Mouse (Mus musculus) adrenal gland, adult 8-10 months (tissue): ENCODE measurements at regions not wholly inside any gene's neighbourhood (a gene's known extent, or its start where the extent isn't known, plus 50 kb on each side); places are given as distances from the start of the nearest gene placed in this dataset.

Experiments
- DNase-seq: peaks from one replicate; pipeline ENCODE4 v3.0.0; 2022

DNA sequence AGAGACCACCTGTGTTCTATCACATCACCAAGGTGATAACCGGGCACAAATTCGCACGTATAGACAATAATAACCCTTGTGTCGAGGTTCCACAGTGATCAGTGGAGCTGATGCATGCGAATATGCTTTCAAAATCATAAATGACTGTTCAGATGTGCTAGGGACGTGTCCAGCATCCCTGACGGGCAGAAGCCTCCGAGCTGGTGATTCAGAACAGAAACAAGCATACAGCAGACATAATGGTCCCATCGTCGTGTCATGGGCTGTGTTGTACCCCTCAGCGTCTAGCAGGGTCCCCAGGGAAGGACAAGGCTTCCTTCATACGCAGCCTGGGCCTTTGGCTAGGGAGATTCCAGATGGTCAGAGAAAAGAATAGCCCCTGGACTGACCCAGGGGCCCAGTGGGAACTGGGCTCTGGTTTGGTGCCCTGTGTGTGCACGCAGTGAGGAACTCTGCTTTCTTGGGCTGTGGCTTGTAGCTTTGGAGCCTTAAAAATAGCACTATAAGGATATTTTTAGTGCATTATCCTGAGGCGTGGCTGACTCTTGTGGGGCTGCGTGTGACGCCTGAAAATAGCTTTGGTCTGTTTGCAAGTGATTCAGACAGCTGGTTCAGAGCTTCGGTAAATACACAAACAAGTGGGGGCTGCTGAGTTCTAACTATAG is 137.3 kb downstream of the Fam43a start:
- no peak for DNase-seq

- DNase-seq = no peak
Measured at GRCm38 (mm10) chr16:30737524-30737923, 138.0 kb downstream of the Fam43a start.

GRCm38 (mm10) chr16:30739651-30740050 is 140.1 kb downstream of the Fam43a start:
- DNase-seq = no peak

- no peak for DNase-seq
Measured at GRCm38 (mm10) chr16:30741192-30741591, 141.7 kb downstream of the Fam43a start.

GRCm38 (mm10) chr16:30742474-30742873 is 143.0 kb downstream of the Fam43a start:
- no peak for DNase-seq

GRCm38 (mm10) chr16:30743566-30743965 is 144.0 kb downstream of the Fam43a start:
- no peak for DNase-seq

DNA sequence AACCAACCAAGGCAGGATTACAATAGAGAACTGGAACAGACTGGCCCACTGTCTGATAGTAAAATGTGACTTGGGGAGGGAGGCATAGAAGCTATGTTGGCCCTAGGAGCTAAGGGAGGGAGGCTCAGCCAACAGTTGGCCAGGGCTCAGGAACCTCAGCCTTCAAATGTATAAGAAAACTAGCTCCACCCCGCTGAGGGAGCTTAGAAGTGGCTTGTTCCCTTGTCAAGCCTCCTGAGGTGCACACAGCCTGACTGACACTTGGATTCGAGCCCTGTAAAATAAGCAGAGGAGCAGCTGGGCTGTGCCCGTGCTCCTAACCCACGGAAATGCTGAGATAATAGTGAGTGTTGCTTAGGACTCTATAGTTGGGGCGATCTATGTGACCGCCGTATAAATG is 144.7 kb downstream of the Fam43a start:
- DNase-seq = no peak

DNA sequence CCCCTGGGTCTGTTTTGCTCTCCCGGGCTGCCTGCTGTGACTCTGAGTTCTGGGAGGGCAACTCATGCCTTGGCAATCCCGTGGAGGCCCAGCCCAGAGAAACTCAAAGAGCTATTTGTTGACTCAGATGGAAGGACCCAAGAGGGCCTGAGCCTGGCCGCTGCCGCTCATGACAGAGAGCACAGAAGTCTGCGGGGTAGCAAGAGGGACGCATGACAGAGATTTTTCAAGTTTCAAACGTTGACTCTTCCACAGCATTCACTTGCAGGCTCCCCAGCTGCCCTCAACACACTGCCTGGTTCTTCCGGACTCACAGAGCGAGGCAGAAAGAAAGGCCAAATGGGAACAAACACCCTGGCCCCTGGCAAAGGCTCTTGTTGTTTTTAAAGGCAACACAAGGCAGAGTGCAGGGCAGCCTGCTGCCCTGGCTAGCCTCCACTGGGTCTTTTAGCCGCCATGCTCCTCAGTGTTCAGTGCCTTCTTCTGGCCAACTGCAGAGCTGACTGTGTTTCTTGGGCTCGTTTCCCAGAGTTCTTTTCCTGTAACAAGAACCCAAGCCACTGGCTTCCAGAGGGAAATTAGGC is 146.2 kb downstream of the Fam43a start:
- no peak for DNase-seq

DNA sequence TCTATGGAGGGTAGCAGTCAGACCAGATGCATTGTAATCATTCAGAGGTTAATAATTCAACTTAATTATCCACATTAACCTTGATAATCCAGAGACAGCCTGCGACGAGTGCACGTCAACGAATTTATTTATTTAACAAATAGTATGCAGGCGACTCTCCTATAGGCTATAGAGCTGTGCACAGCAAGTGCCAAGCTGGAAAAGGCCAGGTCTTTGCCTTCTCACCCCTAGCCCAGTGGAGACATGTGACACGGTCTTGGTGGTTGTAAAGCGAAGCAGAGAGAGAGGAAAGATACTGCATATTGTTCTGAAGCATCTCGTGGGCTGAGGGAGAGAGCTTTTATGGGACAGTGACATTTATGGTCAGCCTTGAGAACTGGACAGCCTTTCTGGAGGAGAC is 146.7 kb downstream of the Fam43a start:
- DNase-seq = no peak

- DNase-seq = peak; percentile 62
Measured at GRCm38 (mm10) chr16:30749841-30750240, 150.3 kb downstream of the Fam43a start.

- no peak for DNase-seq
Measured at GRCm38 (mm10) chr16:30755771-30756170, 156.2 kb downstream of the Fam43a start.

DNA sequence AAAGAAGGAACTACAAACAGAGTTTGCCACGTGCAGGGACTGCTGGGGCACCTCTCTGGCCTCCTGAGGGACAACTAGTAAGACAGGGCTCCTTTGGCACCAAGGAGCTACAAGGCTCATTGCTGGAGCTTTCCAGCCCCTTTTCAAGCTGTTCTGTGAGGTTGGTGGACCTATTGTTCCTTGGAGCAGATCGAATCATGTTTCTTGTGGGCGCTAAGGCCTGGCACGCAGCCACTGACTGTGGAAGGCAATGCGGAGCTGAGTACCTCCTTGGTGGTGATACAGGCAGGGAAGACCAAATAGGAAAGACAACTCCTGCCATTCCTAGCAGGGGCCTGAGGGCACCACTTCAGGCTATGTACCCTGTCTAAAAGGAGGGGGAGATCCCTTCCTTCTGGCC is 157.2 kb downstream of the Fam43a start:
- no peak for DNase-seq

GRCm38 (mm10) chr16:30757556-30757955 is 158.0 kb downstream of the Fam43a start:
- no peak for DNase-seq

DNA sequence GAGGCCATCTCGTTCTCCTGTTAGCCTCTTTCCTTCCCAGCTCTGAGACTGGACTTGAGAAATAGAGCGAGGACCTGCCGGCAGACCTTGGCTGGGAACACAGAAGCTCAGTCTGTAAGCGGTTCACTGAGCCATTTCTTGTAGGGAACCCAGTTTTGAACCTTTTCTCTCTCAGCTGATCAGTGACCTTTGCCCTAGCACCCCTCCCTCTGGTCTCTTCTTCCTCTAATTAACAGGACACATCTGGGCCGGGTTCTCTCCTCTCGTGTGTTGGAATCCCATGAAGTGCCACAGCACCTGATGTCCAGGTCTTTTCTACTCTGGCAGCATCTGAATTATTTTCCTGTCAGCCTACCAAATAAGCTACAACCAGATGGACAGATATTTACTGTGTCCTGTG is 158.5 kb downstream of the Fam43a start:
- no peak for DNase-seq

DNA sequence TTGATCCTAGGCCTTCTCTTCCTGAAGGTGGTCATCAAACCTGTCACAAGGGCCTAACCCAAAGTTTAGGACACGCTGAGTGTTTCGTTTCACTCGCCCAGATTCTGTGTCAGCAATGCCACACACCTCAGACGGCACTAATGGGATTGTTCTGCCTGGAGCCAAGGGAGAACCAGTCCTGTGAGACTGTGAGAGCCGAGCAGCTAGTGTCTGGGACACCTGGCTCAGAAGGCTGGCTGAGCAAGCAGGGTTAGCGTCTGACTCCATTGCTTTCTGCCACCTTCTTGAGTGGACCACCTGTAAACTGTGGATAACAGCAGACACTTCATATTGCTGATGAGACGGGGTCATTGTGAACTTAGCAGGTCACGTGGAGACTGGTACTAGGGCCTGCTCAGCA is 160.0 kb downstream of the Fam43a start:
- DNase-seq = no peak

- DNase-seq = no peak
Measured at GRCm38 (mm10) chr16:30761201-30761710, 161.7 kb downstream of the Fam43a start.

DNA sequence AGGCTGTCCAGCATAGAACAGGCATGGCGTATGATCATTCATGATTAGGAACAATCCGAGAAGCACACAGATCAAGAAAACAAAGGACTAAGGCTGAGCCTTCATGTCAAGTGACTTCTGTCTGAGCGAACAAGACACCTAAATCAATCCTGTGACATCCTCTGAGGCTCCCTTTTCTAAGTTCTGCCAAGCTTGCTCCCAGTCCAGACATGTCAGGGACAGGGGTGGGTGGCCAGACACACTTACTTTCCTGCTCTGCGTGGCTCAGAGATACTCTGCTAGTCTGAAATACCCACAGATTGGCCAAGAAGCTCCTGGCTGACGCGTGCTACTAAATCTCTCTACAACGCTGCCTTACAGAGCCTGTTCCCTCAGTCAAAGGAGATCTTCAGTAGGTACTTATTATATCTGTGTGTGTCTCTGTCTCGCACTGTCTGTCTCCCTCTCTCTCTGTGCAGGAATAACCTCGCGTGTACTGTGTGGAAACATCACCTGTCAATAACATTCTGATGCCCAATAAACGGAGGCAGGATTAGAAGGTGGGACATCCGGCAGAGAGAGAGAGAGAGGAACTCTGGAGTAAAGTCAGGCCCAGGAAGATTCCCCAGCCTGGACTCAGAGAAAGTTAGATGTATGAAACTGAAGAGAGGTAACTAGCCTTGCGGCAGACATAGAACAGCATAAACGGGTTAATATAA is 163.5 kb downstream of the Fam43a start:
- DNase-seq = no peak

GRCm38 (mm10) chr16:30765591-30765990 is 166.1 kb downstream of the Fam43a start:
- DNase-seq = no peak

- DNase-seq = peak; percentile 50
Measured at GRCm38 (mm10) chr16:30769007-30769442, 169.5 kb downstream of the Fam43a start.

GRCm38 (mm10) chr16:30769467-30769866 is 169.9 kb downstream of the Fam43a start:
- DNase-seq = no peak

DNA sequence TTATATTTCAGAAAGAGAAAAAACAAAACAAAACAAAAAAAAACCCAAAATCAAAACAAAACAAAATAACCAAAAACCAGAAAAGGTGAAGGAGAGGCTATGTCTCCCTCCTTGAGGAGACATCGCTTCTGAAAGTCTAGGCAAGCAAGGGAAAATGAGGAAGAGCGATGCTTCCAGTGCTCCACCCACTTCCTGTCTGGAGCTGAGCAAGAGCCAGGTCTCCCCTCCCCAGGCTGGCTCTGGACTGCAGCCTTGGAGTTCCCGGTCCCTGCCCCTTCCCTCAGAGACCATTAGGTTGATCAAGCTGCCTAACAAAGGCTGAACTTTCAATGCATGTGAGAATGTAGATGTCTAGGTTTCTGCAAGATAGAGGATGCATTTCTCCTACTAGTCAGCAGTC is 173.3 kb downstream of the Fam43a start:
- no peak for DNase-seq

GRCm38 (mm10) chr16:30774951-30775661 is 175.6 kb downstream of the Fam43a start:
- DNase-seq = peak; percentile 41
